Mouse (Mus musculus) heart, postnatal 0 days (tissue): ENCODE results near the gene Pi4k2b.

Experiments
- CTCF ChIP-seq: IDR thresholded peaks from 2 replicates; pipeline ENCODE4 v1.5.1; 2016; ENCODE audit warnings: antibody characterized with exemption, control low read depth, low read depth
- EP300 ChIP-seq: IDR thresholded peaks from 2 replicates; pipeline ENCODE4 v1.6.1; 2016; ENCODE audit warnings: antibody characterized with exemption, low read depth

GRCm38 (mm10) chr5:52748732-52749131, 7.4 kb downstream of the Pi4k2b start:
- TF ChIP-seq CTCF (no peak), EP300 (no peak)
